Mouse (Mus musculus): ENCODE measurements at regions not wholly inside any gene's neighbourhood (a gene's known extent, or its start where the extent isn't known, plus 50 kb on each side); places are given as distances from the start of the nearest gene placed in this dataset.
A peak's percentile ranks its signal among the peaks of the same experiment; 100 is the strongest.

GRCm38 (mm10) chr15:96944741-96945140 is 111.0 kb downstream of the Slc38a4 start:
- no peak for ATAC-seq (replicated peaks in 1 of 2; ENCODE audit: insufficient read depth in 1 of 2, low FRiP score in 2 of 2, low TSS enrichment in 1 of 2, low read depth in 1 of 2, poor library complexity in 2 of 2, severe bottlenecking in 2 of 2)

GRCm38 (mm10) chr15:96942651-96943050 is 113.1 kb downstream of the Slc38a4 start:
- ATAC-seq (replicated peaks in 1 of 2; ENCODE audit: insufficient read depth in 1 of 2, low FRiP score in 2 of 2, low TSS enrichment in 1 of 2, low read depth in 1 of 2, poor library complexity in 2 of 2, severe bottlenecking in 2 of 2), result no peak

GRCm38 (mm10) chr15:96938406-96938805 is 117.3 kb downstream of the Slc38a4 start:
- ATAC-seq (replicated peaks in 1 of 2; ENCODE audit: insufficient read depth in 1 of 2, low FRiP score in 2 of 2, low TSS enrichment in 1 of 2, low read depth in 1 of 2, poor library complexity in 2 of 2, severe bottlenecking in 2 of 2), result no peak

DNA sequence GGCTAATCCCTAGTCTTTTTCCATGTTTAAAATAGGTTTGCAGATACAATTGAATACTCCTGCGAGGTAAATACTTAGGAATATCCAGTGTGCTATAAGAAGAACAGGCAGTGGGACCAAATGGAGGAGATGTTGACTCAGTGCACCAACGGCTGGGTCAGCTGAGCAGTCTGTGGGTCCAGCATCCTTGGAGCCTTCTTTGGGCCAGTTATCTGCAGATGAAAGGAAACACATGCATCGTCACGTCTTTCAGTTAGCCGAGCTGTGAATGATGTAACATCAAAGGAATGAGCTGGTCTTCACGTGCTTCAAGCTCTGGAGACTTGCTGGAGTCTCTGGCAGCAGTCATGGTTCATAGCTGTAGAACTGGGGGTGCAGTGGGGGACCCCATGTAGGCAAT is 118.1 kb downstream of the Slc38a4 start:
- no peak for ATAC-seq (replicated peaks in 1 of 2; ENCODE audit: insufficient read depth in 1 of 2, low FRiP score in 2 of 2, low TSS enrichment in 1 of 2, low read depth in 1 of 2, poor library complexity in 2 of 2, severe bottlenecking in 2 of 2)

DNA sequence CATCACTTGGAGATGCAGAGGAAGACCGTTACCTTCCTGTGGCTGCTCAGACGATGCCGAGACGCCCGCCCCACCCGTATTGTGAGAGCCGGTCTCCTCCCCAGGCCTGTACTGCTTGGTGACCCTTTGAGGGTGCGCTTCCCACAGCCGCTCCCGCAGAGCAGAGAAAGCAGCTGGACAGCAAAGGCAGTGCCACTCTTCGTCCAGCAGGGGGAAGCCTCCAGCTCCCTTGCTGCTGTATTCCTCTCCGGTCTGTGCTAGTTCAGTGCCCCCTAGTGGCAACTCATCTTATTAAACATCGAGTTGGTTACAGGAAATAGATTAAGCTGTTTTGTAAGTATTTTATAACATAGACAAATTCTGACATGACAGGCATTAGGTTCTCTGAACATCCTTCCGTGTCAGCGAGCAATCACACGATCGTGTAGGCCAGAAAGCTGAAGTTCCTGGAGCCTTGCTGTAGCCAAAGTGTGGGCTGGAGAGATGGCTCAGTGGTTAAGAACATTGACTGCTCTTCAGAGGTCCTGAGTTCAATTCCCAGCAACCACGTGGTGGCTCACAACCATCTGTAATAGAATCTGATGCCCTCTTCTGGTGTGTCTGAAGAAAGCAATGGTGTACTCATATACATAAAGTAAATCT is 118.9 kb downstream of the Slc38a4 start:
- ATAC-seq (replicated peaks in 1 of 2; ENCODE audit: insufficient read depth in 1 of 2, low FRiP score in 2 of 2, low TSS enrichment in 1 of 2, low read depth in 1 of 2, poor library complexity in 2 of 2, severe bottlenecking in 2 of 2), result peak; percentile 98

- ATAC-seq (replicated peaks in 1 of 2; ENCODE audit: insufficient read depth in 1 of 2, low FRiP score in 2 of 2, low TSS enrichment in 1 of 2, low read depth in 1 of 2, poor library complexity in 2 of 2, severe bottlenecking in 2 of 2), result no peak
Observed at GRCm38 (mm10) chr15:96936216-96936615, 119.5 kb downstream of the Slc38a4 start.

- no peak for ATAC-seq (replicated peaks in 1 of 2; ENCODE audit: insufficient read depth in 1 of 2, low FRiP score in 2 of 2, low TSS enrichment in 1 of 2, low read depth in 1 of 2, poor library complexity in 2 of 2, severe bottlenecking in 2 of 2)
Observed at GRCm38 (mm10) chr15:96933451-96933850, 122.3 kb downstream of the Slc38a4 start.

GRCm38 (mm10) chr15:96930531-96930930 is 125.2 kb downstream of the Slc38a4 start:
- no peak for ATAC-seq (replicated peaks in 1 of 2; ENCODE audit: insufficient read depth in 1 of 2, low FRiP score in 2 of 2, low TSS enrichment in 1 of 2, low read depth in 1 of 2, poor library complexity in 2 of 2, severe bottlenecking in 2 of 2)

DNA sequence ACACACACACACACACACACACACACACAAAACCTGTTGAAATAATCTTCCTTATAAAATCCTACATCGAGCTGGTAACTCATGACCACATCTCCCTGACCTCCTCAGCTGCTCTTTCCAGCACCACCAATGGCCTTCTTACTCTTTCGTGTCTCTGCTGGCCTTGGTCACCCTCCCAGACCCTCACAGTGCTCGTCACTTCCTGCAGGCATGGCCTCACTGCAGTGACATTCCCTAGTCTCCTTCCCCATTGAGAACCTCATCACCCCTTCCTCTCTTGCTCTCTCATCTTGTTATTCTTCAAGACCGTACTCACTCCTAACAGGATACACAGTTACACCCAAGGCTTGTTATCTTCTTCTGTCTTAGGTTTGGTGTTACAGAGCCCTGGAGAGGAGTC is 126.0 kb downstream of the Slc38a4 start:
- ATAC-seq (replicated peaks in 1 of 2; ENCODE audit: insufficient read depth in 1 of 2, low FRiP score in 2 of 2, low TSS enrichment in 1 of 2, low read depth in 1 of 2, poor library complexity in 2 of 2, severe bottlenecking in 2 of 2), result no peak

GRCm38 (mm10) chr15:96928692-96929091 is 127.1 kb downstream of the Slc38a4 start:
- ATAC-seq (replicated peaks in 1 of 2; ENCODE audit: insufficient read depth in 1 of 2, low FRiP score in 2 of 2, low TSS enrichment in 1 of 2, low read depth in 1 of 2, poor library complexity in 2 of 2, severe bottlenecking in 2 of 2), result no peak

DNA sequence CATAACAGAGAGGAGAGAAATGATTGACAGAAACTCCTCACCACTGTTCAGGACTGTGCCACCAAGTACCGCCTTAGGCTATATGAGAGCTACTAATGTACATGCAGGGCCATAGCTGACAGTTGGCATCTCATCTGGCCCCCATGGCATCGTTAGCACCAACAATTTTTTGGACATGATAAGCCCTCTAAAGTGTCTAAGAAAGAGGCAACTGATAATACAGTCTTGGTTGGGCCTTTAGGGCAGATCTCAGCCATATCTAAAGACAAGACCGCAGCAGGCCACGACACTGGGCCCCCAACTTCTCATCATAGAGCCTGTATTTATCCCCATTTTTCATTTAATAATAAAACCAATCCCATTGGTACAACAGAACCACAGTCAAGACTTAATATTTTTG is 128.1 kb downstream of the Slc38a4 start:
- ATAC-seq (replicated peaks in 1 of 2; ENCODE audit: insufficient read depth in 1 of 2, low FRiP score in 2 of 2, low TSS enrichment in 1 of 2, low read depth in 1 of 2, poor library complexity in 2 of 2, severe bottlenecking in 2 of 2), result no peak

DNA sequence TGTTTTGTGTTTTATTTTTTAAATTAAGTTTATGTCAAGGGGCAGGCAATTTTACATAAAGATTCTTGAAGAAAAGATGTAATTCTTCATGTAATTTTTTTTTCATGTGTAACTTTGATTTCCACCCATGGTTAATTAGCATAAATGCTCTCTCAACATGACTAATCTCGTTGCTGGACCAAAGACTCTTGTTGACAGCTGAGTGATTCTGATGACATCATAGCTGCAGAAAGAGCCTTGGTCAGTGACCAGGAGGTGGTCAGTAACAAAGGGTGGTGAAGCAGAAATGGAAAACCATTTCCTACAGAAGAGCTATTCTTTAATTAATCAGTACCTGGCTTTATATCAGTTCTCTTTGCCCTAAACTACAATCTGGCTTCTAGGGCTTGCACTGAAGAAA is 129.1 kb downstream of the Slc38a4 start:
- no peak for ATAC-seq (replicated peaks in 1 of 2; ENCODE audit: insufficient read depth in 1 of 2, low FRiP score in 2 of 2, low TSS enrichment in 1 of 2, low read depth in 1 of 2, poor library complexity in 2 of 2, severe bottlenecking in 2 of 2)

DNA sequence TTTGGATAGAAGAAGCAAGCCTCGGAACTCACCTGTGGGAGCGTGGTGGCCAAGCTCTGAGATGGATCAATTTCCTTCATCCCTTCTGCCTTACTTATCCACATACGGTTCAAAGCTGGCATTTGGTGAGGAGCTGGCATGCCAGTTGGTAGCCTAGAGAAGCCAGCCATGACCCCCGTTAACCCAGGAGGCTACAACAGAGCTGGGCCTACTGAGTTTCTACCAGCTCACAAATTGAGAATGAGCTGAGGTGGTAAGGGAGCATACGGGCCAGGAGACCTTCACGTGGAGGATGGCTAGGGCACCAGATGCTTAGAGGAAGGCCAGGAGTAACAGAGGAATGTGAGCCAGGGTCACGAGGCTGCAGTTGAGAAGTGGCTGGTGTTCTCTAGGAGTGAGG is 139.2 kb downstream of the Slc38a4 start:
- ATAC-seq (replicated peaks in 1 of 2; ENCODE audit: insufficient read depth in 1 of 2, low FRiP score in 2 of 2, low TSS enrichment in 1 of 2, low read depth in 1 of 2, poor library complexity in 2 of 2, severe bottlenecking in 2 of 2), result no peak

DNA sequence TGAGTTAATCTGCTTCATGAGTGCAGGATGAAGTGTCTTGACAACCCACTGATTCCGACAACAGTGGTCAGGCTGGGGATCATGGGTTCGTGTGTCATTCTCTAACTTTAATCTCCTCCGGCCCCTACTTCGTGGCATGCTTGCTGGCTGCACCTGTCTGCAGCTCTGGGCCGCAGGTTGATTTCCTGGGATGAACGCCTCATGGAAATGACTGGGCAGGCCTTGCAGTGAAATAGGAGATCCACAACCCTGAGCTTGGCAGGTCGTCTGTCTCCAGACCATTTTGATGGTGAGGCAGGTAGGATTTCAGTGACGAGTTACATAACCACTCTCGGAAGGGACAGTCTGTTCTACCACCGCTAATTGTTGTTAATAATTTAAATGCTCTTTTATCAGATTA is 140.2 kb downstream of the Slc38a4 start:
- no peak for ATAC-seq (replicated peaks in 1 of 2; ENCODE audit: insufficient read depth in 1 of 2, low FRiP score in 2 of 2, low TSS enrichment in 1 of 2, low read depth in 1 of 2, poor library complexity in 2 of 2, severe bottlenecking in 2 of 2)

GRCm38 (mm10) chr15:96914988-96915387 is 140.8 kb downstream of the Slc38a4 start:
- ATAC-seq (replicated peaks in 1 of 2; ENCODE audit: insufficient read depth in 1 of 2, low FRiP score in 2 of 2, low TSS enrichment in 1 of 2, low read depth in 1 of 2, poor library complexity in 2 of 2, severe bottlenecking in 2 of 2), result no peak

GRCm38 (mm10) chr15:96905520-96905919 is 150.2 kb downstream of the Slc38a4 start:
- ATAC-seq (replicated peaks in 1 of 2; ENCODE audit: insufficient read depth in 1 of 2, low FRiP score in 2 of 2, low TSS enrichment in 1 of 2, low read depth in 1 of 2, poor library complexity in 2 of 2, severe bottlenecking in 2 of 2), result no peak

GRCm38 (mm10) chr15:96903461-96903860 is 152.3 kb downstream of the Slc38a4 start:
- no peak for ATAC-seq (replicated peaks in 1 of 2; ENCODE audit: insufficient read depth in 1 of 2, low FRiP score in 2 of 2, low TSS enrichment in 1 of 2, low read depth in 1 of 2, poor library complexity in 2 of 2, severe bottlenecking in 2 of 2)

GRCm38 (mm10) chr15:96902781-96903180 is 153.0 kb downstream of the Slc38a4 start:
- ATAC-seq (replicated peaks in 1 of 2; ENCODE audit: insufficient read depth in 1 of 2, low FRiP score in 2 of 2, low TSS enrichment in 1 of 2, low read depth in 1 of 2, poor library complexity in 2 of 2, severe bottlenecking in 2 of 2), result no peak

DNA sequence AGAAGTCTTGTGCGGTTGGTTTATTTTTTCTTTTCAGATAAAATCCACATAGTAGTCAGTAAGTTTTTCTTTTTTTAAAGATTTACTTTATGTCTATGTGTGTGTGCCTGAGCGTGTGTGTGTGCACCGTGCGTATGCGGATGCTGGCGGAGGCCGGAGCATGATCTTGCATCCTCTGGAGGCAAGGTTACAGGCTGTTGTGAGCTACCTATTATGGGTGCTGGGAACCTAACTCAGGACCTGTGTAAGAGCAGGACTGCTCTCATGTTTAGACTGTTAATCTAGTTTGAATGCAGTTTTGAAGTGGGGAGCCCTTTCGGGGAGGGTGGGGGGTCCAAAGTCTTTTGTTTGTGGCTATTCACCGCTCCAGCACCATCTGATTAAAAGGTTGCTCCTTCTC is 154.1 kb downstream of the Slc38a4 start:
- ATAC-seq (replicated peaks in 1 of 2; ENCODE audit: insufficient read depth in 1 of 2, low FRiP score in 2 of 2, low TSS enrichment in 1 of 2, low read depth in 1 of 2, poor library complexity in 2 of 2, severe bottlenecking in 2 of 2), result no peak

- ATAC-seq (replicated peaks in 1 of 2; ENCODE audit: insufficient read depth in 1 of 2, low FRiP score in 2 of 2, low TSS enrichment in 1 of 2, low read depth in 1 of 2, poor library complexity in 2 of 2, severe bottlenecking in 2 of 2), result no peak
Observed at GRCm38 (mm10) chr15:96898285-96898684, 157.5 kb downstream of the Slc38a4 start.
